Mouse (Mus musculus): ENCODE measurements around the gene Apoc1.

Gene Apoc1

DNA sequence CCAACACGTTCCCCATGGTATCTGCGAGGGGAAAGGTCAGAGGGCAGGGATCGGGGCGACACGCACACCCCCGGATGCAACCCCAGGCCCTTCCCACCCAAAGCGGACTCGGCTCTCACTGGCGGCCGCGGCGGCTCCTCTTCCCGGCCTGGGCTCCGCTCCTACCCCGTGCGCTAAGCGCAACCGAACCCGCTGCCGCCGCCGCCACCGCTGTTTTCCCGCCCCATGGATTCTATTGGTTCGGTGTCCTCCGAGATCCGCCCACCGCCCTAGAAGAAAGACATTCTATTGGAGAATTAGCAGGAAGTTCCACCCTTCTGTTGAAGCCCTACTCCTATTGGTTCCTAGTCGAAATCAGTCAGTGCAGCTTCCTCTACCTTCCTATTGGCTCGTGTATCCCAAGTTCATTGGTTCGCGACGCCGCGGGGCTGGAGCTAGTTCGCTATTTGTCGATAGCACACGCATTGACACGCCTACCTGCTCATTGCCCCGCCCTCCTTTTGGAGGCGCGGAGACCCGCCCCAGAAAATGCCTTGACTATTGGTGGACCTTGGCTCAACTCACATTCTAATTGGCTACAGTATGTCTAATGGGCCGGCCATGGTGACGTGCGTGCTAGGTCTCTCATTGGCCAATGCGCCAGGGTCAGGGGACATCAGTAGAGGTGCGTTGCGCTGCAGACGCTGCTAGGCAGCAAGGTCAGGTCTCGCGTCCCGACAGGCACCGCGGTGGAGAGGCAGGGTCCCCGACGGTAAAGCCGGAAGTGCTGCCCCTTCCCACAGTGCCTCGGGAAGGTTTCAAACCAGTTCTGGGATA lies 23.0 kb upstream of the Apoc1 start, which contains the start of gene Tomm40:
TSS of gene Tomm40 (minus strand) at position 200 of the 816 bp plus-strand sequence.
- ChIA-PET POLR2A (interaction anchor here (0.6 to 19.0 kb wide), 101 partner anchors 8 to 843 kb away, joined by 3 to 415 read pairs (median 4); partner anchors contain the start of genes Apoe (in 3 of the 4), Bcam (in 3 of the 4), Clptm1 (in 3 of the 4) and Apoc1 (in 2 of the 4)), CTCF (interaction anchor here (0.5 to 7.4 kb wide), 40 partner anchors 10 to 617 kb away, joined by 3 to 103 read pairs (median 4); partner anchors contain the start of genes Apoe (in 2 of the 4), Apoc1 (in 1 of the 4), Clptm1 (in 1 of the 4) and Nectin2 (in 1 of the 4))

DNA sequence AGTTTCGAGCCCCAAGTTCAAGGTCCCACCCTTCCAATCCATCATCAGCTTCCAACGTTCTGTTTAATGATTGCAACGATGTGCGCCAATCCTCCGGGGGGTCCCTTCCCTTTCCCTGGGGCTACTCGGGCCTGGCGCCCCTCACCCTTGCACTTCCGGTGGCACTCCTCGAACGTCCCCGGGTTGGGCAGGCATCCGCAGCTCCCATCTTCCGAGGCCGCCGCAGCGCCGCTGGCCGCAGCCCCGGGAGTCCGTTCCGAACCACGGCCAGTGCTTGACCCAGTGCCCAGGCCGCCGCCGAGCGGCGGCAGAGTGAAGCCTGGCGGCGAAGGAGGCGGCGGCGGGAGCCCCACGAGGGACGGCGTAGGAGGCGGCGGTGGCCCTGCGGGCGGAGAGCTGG lies 22.4 kb upstream of the Apoc1 start:
- POLR2A ChIA-PET, result interaction anchor here (0.6 to 19.0 kb wide), 74 partner anchors 9 to 512 kb away, joined by 3 to 415 read pairs (median 5); partner anchors contain the start of genes Apoe (in 3 of the 4), Apoc1 (in 2 of the 4), Bcam (in 2 of the 4) and Cblc (in 2 of the 4)
- CTCF ChIA-PET, result interaction anchor here (0.5 to 7.4 kb wide), 31 partner anchors 13 to 617 kb away, joined by 3 to 103 read pairs (median 5); partner anchors contain the start of genes Apoe (in 2 of the 4), Apoc1 (in 1 of the 4), Clptm1 (in 1 of the 4) and Nectin2 (in 1 of the 4)

DNA sequence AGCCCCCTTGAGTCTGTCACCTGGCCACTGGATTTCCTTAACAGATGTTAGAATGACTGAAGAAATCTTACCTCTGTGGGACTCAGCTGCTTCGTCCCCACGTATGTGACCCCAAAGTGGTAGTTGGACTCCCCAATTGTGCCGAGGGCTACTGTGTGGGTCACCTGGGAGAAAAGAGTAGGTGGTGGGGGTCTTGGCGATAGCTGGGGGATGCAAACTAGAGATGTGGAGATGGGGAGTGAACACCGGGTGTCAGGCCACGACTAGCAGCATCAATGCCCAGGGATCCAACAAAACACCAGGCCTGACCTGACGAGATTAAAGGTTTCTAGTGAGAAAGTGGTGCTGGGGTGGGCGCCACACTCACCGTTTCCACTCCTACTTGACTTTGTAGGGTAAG lies 21.1 kb upstream of the Apoc1 start:
- POLR2A ChIA-PET, result interaction anchor here in 3 of 4 experiments (1.0 to 19.0 kb wide), 11 partner anchors 14 to 50 kb away, joined by 3 to 415 read pairs (median 23); partner anchors contain the start of genes Apoe (in 3 of the 3), Apoc1 (in 2 of the 3) and Clptm1 (in 1 of the 3)
- CTCF ChIA-PET, result interaction anchor here (0.5 to 7.4 kb wide), 12 partner anchors 12 to 308 kb away, joined by 3 to 103 read pairs (median 10); partner anchors contain the start of gene Apoe (in 2 of the 4)

DNA sequence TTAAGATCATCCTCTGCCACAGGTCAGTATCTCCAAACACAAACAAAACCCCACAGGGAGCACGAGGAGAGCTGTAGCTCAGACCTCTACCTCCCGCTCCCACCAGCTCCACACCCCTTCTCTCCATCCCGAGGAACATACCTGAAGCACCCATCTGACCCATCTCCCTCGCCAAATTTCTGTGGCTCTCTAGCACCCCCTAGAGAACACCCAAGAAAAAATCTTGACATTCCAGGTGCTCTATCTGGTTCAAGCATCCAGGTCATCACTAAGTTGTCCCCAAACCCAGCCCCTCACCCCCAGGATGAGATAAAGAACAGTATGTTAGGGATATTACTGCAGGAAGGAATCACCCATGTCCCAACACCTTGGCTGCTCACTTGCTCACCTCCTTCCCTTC lies 20.7 kb upstream of the Apoc1 start:
- ChIA-PET POLR2A (interaction anchor here in 3 of 4 experiments (1.0 to 19.0 kb wide), 13 partner anchors 10 to 182 kb away, joined by 3 to 415 read pairs (median 6); partner anchors contain the start of genes Apoe (in 3 of the 3), Apoc1 (in 2 of the 3) and Clptm1 (in 1 of the 3)), CTCF (interaction anchor here (0.5 to 7.4 kb wide), 18 partner anchors 10 to 308 kb away, joined by 3 to 103 read pairs (median 10); partner anchors contain the start of gene Apoe (in 3 of the 4))

DNA sequence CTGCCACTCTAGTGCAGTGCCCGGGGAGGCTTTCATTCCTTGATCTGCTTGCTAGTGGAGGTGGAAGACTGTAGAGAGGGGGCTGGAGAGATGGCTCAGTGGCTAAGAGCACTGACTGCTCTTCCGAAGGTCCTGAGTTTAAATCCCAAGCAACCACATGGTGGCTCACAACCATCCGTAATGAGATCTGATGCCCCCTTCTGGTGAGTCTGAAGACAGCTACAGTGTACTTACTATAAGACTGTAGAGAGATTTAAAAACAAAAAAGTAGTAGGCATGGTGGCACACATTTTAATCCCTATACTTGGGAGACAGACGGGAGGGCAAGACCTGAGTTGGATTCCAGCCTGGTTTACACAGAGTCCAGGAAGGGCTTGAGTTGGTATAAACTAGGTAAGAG lies 20.0 kb upstream of the Apoc1 start:
- CTCF ChIA-PET, result interaction anchor here (0.5 to 7.4 kb wide), 29 partner anchors 10 to 307 kb away, joined by 3 to 103 read pairs (median 4); partner anchors contain the start of genes Apoe (in 3 of the 4), Clptm1 (in 2 of the 4) and Nectin2 (in 1 of the 4)
- POLR2A ChIA-PET, result interaction anchor here (0.8 to 19.0 kb wide), 20 partner anchors 9 to 181 kb away, joined by 3 to 415 read pairs (median 4); partner anchors contain the start of genes Apoe (in 3 of the 4), Apoc1 (in 2 of the 4), Clptm1 (in 1 of the 4) and Nectin2 (in 1 of the 4)

DNA sequence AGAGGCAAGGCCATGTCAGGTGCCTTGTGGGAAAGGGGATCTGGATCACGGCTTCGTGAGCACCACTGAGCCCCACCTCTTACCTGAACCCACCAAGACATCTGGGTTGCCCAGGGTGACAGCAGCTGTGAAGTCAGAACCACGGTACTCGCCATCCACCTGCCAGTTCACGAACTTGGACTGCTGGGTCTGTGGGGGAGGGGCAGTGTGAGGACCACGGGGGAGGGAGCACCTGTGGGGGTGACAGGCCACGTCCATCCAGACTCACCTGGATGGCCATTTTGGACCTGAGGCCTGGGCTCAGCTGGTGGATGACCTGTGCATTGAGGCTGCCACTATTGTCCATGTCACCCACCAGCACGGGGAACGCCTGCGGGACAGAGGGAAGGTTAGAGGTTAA lies 18.2 kb upstream of the Apoc1 start:
- POLR2A ChIA-PET, result interaction anchor here in 3 of 4 experiments (0.7 to 19.0 kb wide), 9 partner anchors 12 to 159 kb away, joined by 3 to 415 read pairs (median 5); partner anchors contain the start of genes Apoe (in 3 of the 3) and Apoc1 (in 2 of the 3)
- CTCF ChIA-PET, result interaction anchor here (0.5 to 7.4 kb wide), 13 partner anchors 8 to 167 kb away, joined by 3 to 86 read pairs (median 4); partner anchors contain the start of gene Apoe (in 1 of the 4)

DNA sequence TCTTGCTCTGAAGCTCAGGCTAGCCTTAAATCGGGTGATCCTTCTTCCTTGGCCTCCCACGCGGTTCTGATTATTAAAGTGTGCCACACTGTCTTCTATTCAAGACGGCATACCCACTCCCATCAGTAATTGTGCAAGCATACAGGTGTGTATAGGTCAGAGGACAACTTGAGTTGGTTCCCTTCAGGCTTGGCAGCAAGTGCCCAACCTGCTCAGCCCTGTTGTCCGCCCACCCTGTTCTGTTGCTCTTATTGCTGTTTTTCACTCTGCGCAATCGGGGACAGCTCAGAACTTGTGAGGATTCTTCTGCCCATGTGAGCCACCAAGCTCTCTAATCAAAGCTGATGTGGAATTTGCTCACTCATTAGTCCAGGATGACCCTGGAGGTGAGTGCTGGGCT lies 12.8 kb upstream of the Apoc1 start:
- POLR2A ChIA-PET, result interaction anchor here in 2 of 4 experiments (0.7 to 19.8 kb wide), 9 partner anchors 8 to 190 kb away, joined by 3 to 415 read pairs (median 5); partner anchors contain the start of genes Tomm40 (in 2 of the 2), Apoc1 (in 1 of the 2) and Clptm1 (in 1 of the 2)
- CTCF ChIA-PET, result interaction anchor here in 2 of 4 experiments (1.1 to 7.9 kb wide), 2 partner anchors 8 to 10 kb away, joined by 4 to 86 read pairs; partner anchors contain the start of gene Tomm40 (in 2 of the 2)

DNA sequence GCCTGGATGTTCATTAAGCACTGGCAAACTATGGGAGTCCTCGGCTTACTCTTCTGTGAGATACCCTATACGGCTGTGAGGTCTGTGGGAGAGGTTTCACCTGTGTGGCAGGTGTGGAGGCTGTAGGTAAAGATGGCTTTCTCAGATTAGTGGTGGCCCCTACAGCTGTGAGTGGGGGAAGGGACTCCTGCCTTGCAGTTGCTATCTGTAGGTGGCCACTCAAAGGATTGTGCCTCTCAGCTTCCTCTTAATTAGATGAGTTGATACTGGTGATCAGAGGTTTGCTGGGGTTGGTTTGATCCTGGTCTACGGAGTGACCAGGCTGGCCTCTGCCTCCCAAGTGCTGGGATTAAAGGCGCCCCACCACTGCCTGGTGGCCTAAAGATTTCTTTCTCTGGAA lies 12.0 kb upstream of the Apoc1 start:
- ChIA-PET POLR2A (interaction anchor here in 3 of 4 experiments (0.6 to 19.8 kb wide), 10 partner anchors 9 to 280 kb away, joined by 3 to 415 read pairs (median 80); partner anchors contain the start of genes Clptm1 (in 2 of the 3), Tomm40 (in 2 of the 3) and Apoc1 (in 1 of the 3)), CTCF (interaction anchor here in 1 of 4 experiments (7.9 kb wide), 1 partner anchor 8 kb away, joined by 86 read pairs; the partner anchor contains the start of gene Tomm40)

DNA sequence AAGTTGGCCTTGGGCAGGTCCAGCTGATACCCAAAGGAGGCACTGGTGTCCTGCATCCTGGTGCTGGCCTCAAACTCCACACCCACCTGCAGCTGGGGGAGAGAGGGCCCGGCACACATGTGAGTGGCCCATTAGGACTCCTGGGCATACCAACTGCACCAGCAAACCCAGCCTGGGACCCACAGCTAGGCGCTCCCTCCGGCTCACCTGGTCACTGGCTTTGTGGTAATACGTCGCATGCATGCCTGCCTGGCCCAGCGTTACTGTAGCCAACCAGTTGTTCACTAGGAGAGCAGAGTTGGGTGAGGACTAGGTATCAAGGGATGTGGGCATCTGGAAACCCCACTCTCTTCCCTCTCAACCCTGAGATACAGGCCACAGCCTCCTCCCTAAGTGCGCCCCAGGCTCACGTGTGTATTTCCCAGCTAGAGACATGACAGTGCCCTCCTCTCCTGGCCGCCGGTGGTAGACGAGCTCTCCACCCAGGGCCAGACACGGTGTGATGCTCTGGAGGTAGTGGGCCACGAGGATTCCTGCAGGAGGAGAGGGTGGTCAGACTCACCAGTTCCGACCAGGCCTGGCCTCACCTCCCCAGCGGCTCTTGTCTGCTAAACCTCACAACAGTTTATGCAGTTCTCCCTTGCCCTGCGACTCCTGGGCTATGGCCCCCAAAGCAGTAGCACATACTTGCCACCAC lies 10.5 kb upstream of the Apoc1 start:
- ChIA-PET POLR2A (interaction anchor here (0.6 to 19.8 kb wide), 19 partner anchors 9 to 88 kb away, joined by 3 to 415 read pairs (median 10); partner anchors contain the start of genes Apoc1 (in 2 of the 4), Apoc4 (in 2 of the 4), Clptm1 (in 2 of the 4) and Gm44805 (in 2 of the 4)), CTCF (interaction anchor here (0.6 to 9.6 kb wide), 14 partner anchors 9 to 114 kb away, joined by 3 to 156 read pairs (median 3); partner anchors contain the start of genes Clptm1 (in 1 of the 4) and Tomm40 (in 1 of the 4))

DNA sequence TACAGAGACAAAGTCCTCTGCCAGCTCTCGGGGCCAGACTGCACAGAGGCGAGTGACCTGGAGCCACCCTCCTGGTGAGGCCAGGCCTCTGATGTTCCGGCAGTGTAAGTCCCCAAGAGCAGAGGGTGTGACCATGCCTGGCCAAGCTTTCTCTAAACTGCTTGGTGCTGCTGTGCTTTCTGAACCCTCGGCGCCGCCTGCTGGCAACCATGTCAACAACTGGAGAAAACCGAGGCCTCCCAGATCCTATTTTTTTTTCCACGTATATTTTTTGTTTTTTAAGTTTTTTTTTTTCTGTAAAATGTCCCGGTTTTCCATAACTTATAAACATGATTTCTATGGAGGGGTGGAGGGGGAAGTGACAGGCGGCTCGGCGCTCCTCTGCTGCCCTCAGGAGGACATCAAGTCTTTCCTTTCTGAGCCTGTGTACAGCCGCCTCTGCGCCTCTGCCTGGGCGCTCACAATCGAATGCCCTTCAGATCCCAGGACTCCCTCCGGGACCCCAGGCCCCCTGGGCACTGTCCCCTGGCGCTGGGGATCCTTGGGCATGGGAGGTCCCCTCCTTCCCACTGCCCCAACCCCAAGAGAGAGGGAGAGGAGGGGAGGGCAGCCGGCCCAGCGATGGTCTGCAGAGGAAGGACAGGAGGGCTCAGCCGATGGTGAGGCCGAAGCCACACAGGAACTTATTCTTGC lies 8.8 kb upstream of the Apoc1 start:
- CTCF ChIA-PET, result interaction anchor here (0.5 to 9.6 kb wide), 46 partner anchors 8 to 465 kb away, joined by 3 to 156 read pairs (median 4); partner anchors contain the start of genes Clptm1 (in 3 of the 4), Tomm40 (in 3 of the 4), Apoc1 (in 1 of the 4) and Apoc4 (in 1 of the 4)
- POLR2A ChIA-PET, result interaction anchor here (0.6 to 19.8 kb wide), 73 partner anchors 10 to 492 kb away, joined by 3 to 415 read pairs (median 5); partner anchors contain the start of genes Tomm40 (in 4 of the 4), Clptm1 (in 3 of the 4), Apoc1 (in 2 of the 4) and Apoc2 (in 2 of the 4)

DNA sequence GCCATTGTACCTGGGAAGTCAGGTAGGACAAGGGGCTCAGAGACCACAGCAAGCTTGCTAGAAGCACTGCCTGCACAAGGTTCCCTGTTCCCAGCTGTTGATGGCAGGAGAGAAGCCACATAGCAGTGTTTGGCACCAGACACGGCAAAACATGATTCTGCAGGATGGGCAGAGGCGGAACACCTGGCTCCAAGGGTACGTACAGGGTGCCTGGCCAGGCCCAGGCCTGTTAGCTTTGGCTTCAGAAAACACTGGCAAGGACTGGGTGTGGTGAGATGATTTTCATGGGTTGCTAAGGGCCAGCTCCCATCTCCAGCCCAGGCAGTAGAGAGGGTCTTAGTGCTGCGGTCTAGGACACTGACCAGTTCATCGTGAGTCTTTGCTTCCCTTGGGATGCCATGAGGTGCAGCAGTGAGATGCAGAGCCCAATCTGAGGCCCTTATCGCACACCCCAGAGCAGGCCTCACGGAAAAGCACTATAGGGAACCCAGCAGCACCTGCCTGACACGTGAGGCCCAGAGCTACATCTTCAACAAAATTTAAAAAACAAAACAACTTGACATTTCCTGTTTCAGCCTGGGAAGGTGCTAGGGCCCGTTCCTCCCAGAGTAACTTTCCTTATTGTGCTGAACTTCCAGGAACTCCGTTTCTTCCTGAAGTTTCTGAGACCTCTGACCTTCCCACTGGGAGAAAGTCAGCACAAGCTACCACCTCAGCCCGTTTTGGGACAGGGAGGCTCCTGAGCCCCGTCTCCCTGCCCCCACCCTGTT lies 8.0 kb upstream of the Apoc1 start:
- ChIA-PET CTCF (interaction anchor here (0.5 to 9.6 kb wide), 51 partner anchors 8 to 464 kb away, joined by 3 to 156 read pairs (median 4); partner anchors contain the start of genes Clptm1 (in 3 of the 4), Tomm40 (in 3 of the 4), Apoc1 (in 1 of the 4) and Apoc4 (in 1 of the 4)), POLR2A (interaction anchor here (0.6 to 19.8 kb wide), 89 partner anchors 10 to 492 kb away, joined by 3 to 415 read pairs (median 5); partner anchors contain the start of genes Clptm1 (in 3 of the 4), Tomm40 (in 3 of the 4), Apoc1 (in 2 of the 4) and Apoc2 (in 2 of the 4))

DNA sequence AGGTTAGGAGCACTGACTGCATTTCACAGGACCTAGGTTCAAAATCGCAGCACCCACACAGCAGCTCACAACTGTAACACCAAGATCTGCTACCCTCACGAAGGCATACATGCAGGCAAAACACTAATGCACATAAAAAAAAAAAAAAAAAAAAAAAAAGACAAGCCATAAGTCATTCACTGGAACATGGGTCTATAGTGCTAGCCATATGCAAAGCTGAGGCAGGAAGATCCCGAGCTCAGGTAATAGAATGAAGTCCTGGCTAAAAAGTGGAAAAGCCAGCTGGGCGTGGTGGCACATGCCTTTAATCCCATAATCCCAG lies 7.3 kb upstream of the Apoc1 start:
- CTCF ChIA-PET, result interaction anchor here (0.5 to 9.6 kb wide), 27 partner anchors 11 to 336 kb away, joined by 3 to 156 read pairs (median 6); partner anchors contain the start of genes Clptm1 (in 3 of the 4) and Tomm40 (in 3 of the 4)
- POLR2A ChIA-PET, result interaction anchor here (0.5 to 19.8 kb wide), 99 partner anchors 8 to 491 kb away, joined by 3 to 415 read pairs (median 5); partner anchors contain the start of genes Clptm1 (in 3 of the 4), Tomm40 (in 3 of the 4), Apoc1 (in 2 of the 4) and Apoc2 (in 2 of the 4)

DNA sequence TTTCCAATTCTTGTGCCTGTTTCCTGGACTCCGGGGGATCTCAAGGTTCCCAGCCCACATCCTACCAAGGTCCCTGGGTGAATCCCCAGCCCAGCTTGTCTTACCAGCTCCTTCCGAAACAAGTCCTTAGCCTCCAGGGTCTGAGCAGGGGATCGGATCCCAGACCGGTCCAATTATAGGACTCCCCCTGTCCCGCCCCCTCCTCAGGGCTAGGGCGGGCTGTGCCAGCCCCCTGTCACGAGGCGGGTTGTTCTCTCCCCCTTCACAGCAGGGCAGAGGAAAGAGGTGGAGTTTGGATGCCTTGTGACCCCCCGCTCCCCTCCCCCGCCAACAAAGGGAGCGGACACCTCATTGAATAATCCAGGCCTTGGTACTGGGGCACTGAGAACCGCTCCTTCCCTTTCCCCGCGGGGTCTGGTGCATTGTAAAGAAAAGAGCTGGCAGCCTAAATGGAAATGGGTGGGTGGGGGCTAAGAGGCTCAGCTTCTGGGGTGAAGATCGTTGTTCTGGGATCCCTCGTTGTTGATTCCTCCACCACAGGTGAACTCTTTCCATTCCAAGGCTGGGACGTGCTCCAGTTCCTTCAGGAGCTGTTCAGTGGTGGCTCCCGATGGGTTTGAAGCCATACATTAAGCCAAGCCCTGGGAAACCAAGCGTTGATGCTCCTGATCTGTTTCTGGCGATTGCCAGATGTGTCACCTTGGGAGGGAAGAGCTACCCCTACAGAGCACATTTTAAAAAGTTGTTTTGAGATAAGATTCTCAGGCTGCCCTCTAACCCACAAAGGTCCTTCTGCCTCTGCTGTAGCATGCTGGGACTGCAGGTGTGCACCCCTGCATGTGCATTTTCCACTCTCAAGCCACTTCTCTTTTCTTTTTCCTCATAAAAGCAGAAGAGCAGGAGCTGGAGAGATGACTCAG lies 6.7 kb upstream of the Apoc1 start, which contains the start of gene Apoe:
TSS of gene Apoe (minus strand) at position 282 of the 920 bp plus-strand sequence.
- ChIA-PET POLR2A (interaction anchor here (0.5 to 19.8 kb wide), 115 partner anchors 8 to 526 kb away, joined by 3 to 415 read pairs (median 5); partner anchors contain the start of genes Clptm1 (in 3 of the 4), Tomm40 (in 3 of the 4), Apoc1 (in 2 of the 4) and Apoc2 (in 2 of the 4)), CTCF (interaction anchor here (0.5 to 9.6 kb wide), 26 partner anchors 13 to 294 kb away, joined by 3 to 156 read pairs (median 5); partner anchors contain the start of genes Tomm40 (in 3 of the 4) and Clptm1 (in 2 of the 4))
